Mouse (Mus musculus): ENCODE data around the gene Hnf1a.

- TF ChIP-seq TAL1 (IDR thresholded peaks at IDR 0.05; ENCODE audit: low read length) = no peak
- no peak for TF ChIP-seq GATA1 (IDR thresholded peaks at IDR 0.05; ENCODE audit: low read length)
These were observed 1.8 kb downstream of the Hnf1a start for GRCm38 (mm10) chr5:114969064-114969463.

Measured in erythroblast, embryonic 14.5 days (primary cell).